Comparison of ENCODE assay signal across 8 mouse cellular contexts in genomic region chr16:27388761-27389451, GRCm38 (mm10). TPM values are rescaled to one million over a fixed set of nuclear protein-coding genes. Genes with fewer than 3 reads are reported as not detected.
DNase-seq lines count a peak whose midpoint lies in the region; ATAC-seq and TF ChIP-seq lines count a peak whose summit lies in the region.

Gene Ccdc50 (plus strand): TSS chr16:27388869.

- no peaks in the 10 kb centered on the region for H3K27me3 ChIP-seq in heart, embryonic 13.5 days (replicated peaks)
- no peaks in the 10 kb centered on the region for H3K27me3 ChIP-seq in kidney, postnatal 0 days (ENCODE audit: insufficient read depth, low read length)
- no peaks in the 10 kb centered on the region for H3K27me3 ChIP-seq in liver, embryonic 14.5 days (ENCODE audit: control insufficient read depth, insufficient read depth, low read length)
- H3K27me3 ChIP-seq in neural tube, embryonic 11.5 days (ENCODE audit: control insufficient read depth, insufficient read depth, low read length) = no peaks in the 10 kb centered on the region
- no peaks in the 10 kb centered on the region for H3K27me3 ChIP-seq in stomach, embryonic 16.5 days (ENCODE audit: control insufficient read depth, insufficient read depth, low read length)

- peak; percentile 59 for ATAC-seq in erythroid progenitor cell, adult 5-6 weeks (replicated peaks; ENCODE audit: low FRiP score, poor library complexity, severe bottlenecking)
- ATAC-seq in heart, embryonic 13.5 days (ENCODE audit: extremely low read depth, insufficient number of reproducible peaks, low FRiP score, low TSS enrichment) = peak; percentile 86
- ATAC-seq in kidney, postnatal 0 days (replicated peaks; ENCODE audit: low FRiP score, low read depth) = peak; percentile 96
- ATAC-seq in liver, embryonic 14.5 days (ENCODE audit: insufficient read depth) = peak; percentile 88
- peak; percentile 97 for ATAC-seq in neural tube, embryonic 11.5 days (ENCODE audit: insufficient read depth, low FRiP score, low TSS enrichment)
- peak; percentile 95 for ATAC-seq in stomach, embryonic 16.5 days (ENCODE audit: insufficient read depth, low FRiP score)

- no peak for TF ChIP-seq EP300 in liver, embryonic 14.5 days (IDR thresholded peaks at IDR 0.05; ENCODE audit: low read depth)

- peak within 1 kb of the TSS; percentile 98 for H3K27ac ChIP-seq in heart, embryonic 13.5 days (replicated peaks)
- H3K27ac ChIP-seq in kidney, postnatal 0 days = peak within 1 kb of the TSS; percentile 97
- H3K27ac ChIP-seq in liver, embryonic 14.5 days = peak within 1 kb of the TSS; percentile 31
- peak within 1 kb of the TSS; percentile 96 for H3K27ac ChIP-seq in neural tube, embryonic 11.5 days (ENCODE audit: low read depth, low read length)
- peak within 1 kb of the TSS; percentile 97 for H3K27ac ChIP-seq in stomach, embryonic 16.5 days (ENCODE audit: low read length)

- WGBS in heart, embryonic 13.5 days = 0% methylated on average over 68 of the region's 69 CpGs
- under 1% methylated on average over 65 of the region's 69 CpGs for WGBS in kidney, postnatal 0 days
- WGBS in liver, embryonic 14.5 days (ENCODE audit: insufficient replicate concordance) = under 1% methylated on average over 54 of the region's 69 CpGs
- under 1% methylated on average over 55 of the region's 69 CpGs for WGBS in neural tube, embryonic 11.5 days
- WGBS in stomach, embryonic 16.5 days = under 1% methylated on average over 65 of the region's 69 CpGs

- H3K4me3 ChIP-seq in heart, embryonic 13.5 days = peak within 1 kb of the TSS; percentile 96
- H3K4me3 ChIP-seq in kidney, postnatal 0 days (replicated peaks; ENCODE audit: low read depth, low read length) = peak within 1 kb of the TSS; percentile 80
- peak within 1 kb of the TSS; percentile 70 to 71 for H3K4me3 ChIP-seq in liver, embryonic 14.5 days (ENCODE audit: insufficient read depth in 1 of 2, low read depth in 2 of 2, low read length in 2 of 2)
- peak within 1 kb of the TSS; percentile 91 for H3K4me3 ChIP-seq in neural tube, embryonic 11.5 days (ENCODE audit: low read depth, low read length)
- H3K4me3 ChIP-seq in stomach, embryonic 16.5 days (replicated peaks; ENCODE audit: low read length) = peak within 1 kb of the TSS; percentile 74

- H3K4me1 ChIP-seq in heart, embryonic 13.5 days = peaks cover 34% of the 10 kb centered on the region
- H3K4me1 ChIP-seq in kidney, postnatal 0 days (replicated peaks; ENCODE audit: insufficient read depth, low read length) = 0 out of 2 replicates have a peak, but pooled peaks cover 9% of the 10 kb centered on the region
- peaks cover 6 to 19% of the 10 kb centered on the region in 2 experiments; a peak in 3 of 4 replicates for H3K4me1 ChIP-seq in liver, embryonic 14.5 days (replicated peaks; ENCODE audit: control insufficient read depth in 2 of 2, insufficient read depth in 2 of 2, low read length in 1 of 2)
- H3K4me1 ChIP-seq in neural tube, embryonic 11.5 days (ENCODE audit: control insufficient read depth, insufficient read depth, low read length) = peaks cover 10% of the 10 kb centered on the region
- H3K4me1 ChIP-seq in stomach, embryonic 16.5 days (ENCODE audit: control insufficient read depth, insufficient read depth, low read length) = peaks cover 21% of the 10 kb centered on the region

- no peaks in the 10 kb centered on the region for H3K36me3 ChIP-seq in heart, embryonic 13.5 days
- no peaks in the 10 kb centered on the region for H3K36me3 ChIP-seq in kidney, postnatal 0 days (ENCODE audit: insufficient read depth, low read length)
- no peaks in the 10 kb centered on the region for H3K36me3 ChIP-seq in liver, embryonic 14.5 days (replicated peaks; ENCODE audit: control insufficient read depth, insufficient read depth, low read depth)
- H3K36me3 ChIP-seq in neural tube, embryonic 11.5 days (ENCODE audit: control insufficient read depth, insufficient read depth, low read length) = no peaks in the 10 kb centered on the region
- no peaks in the 10 kb centered on the region for H3K36me3 ChIP-seq in stomach, embryonic 16.5 days (ENCODE audit: control insufficient read depth, insufficient read depth, low read length)

- peak; percentile 79 for DNase-seq in CD4-positive helper T cell, adult 2 months (ENCODE audit: low read depth, low spot score)
- peak; percentile 93 for DNase-seq in brain, embryonic 14.5 days (ENCODE audit: low read depth)
- DNase-seq in kidney, postnatal 0 days (ENCODE audit: low spot score) = peak; percentile 81
- peak in 2 of 3 experiments; percentile 31 to 33 for DNase-seq in liver, embryonic 14.5 days (ENCODE audit: low read depth in 3 of 3, low spot score in 3 of 3)
- DNase-seq in neural tube, embryonic 11.5 days (ENCODE audit: low spot score) = peak; percentile 86

- TF ChIP-seq POLR2A in brain, embryonic 14.5 days (IDR thresholded peaks at IDR 0.05; ENCODE audit: borderline replicate concordance, extremely low read depth, insufficient read depth, insufficient read length, poor library complexity, severe bottlenecking) = peak; percentile 69

- H3K9me3 ChIP-seq in heart, embryonic 13.5 days = no peaks in the 10 kb centered on the region
- no peaks in the 10 kb centered on the region for H3K9me3 ChIP-seq in kidney, postnatal 0 days (replicated peaks; ENCODE audit: low read length)
- no peaks in the 10 kb centered on the region for H3K9me3 ChIP-seq in liver, embryonic 14.5 days (ENCODE audit: control insufficient read depth, low read length)
- no peaks in the 10 kb centered on the region for H3K9me3 ChIP-seq in neural tube, embryonic 11.5 days (ENCODE audit: control insufficient read depth, low read length)
- H3K9me3 ChIP-seq in stomach, embryonic 16.5 days (replicated peaks; ENCODE audit: control insufficient read depth, low read length) = no peaks in the 10 kb centered on the region

- peak within 1 kb of the TSS; percentile 98 for H3K9ac ChIP-seq in heart, embryonic 13.5 days
- peak within 1 kb of the TSS; percentile 95 for H3K9ac ChIP-seq in kidney, postnatal 0 days (ENCODE audit: low read depth, low read length)
- peak within 1 kb of the TSS; percentile 82 for H3K9ac ChIP-seq in liver, embryonic 14.5 days (replicated peaks)
- H3K9ac ChIP-seq in neural tube, embryonic 11.5 days (ENCODE audit: low read length) = peak within 1 kb of the TSS; percentile 96
- H3K9ac ChIP-seq in stomach, embryonic 16.5 days (ENCODE audit: low read length) = peak within 1 kb of the TSS; percentile 98

- peak within 1 kb of the TSS; percentile 80 for H3K4me2 ChIP-seq in heart, embryonic 13.5 days
- H3K4me2 ChIP-seq in kidney, postnatal 0 days (ENCODE audit: low read length) = peak within 1 kb of the TSS; percentile 69
- H3K4me2 ChIP-seq in liver, embryonic 14.5 days (ENCODE audit: low read depth) = peak within 1 kb of the TSS; percentile 77
- H3K4me2 ChIP-seq in neural tube, embryonic 11.5 days (ENCODE audit: low read depth) = peak within 1 kb of the TSS; percentile 70
- H3K4me2 ChIP-seq in stomach, embryonic 16.5 days (ENCODE audit: low read depth, low read length) = peak within 1 kb of the TSS; percentile 87

- TF ChIP-seq CTCF in brain, embryonic 14.5 days (IDR thresholded peaks at IDR 0.05; ENCODE audit: borderline replicate concordance, extremely low read depth, insufficient read depth, insufficient read length) = no peak
- no peak for TF ChIP-seq CTCF in kidney, postnatal 0 days (IDR thresholded peaks at IDR 0.05; ENCODE audit: low read depth)
- TF ChIP-seq CTCF in liver, embryonic 14.5 days (IDR thresholded peaks at IDR 0.05; ENCODE audit: low read depth) = no peak

RNA-seq across cellular contexts. Expression of gene Ccdc50, which starts in this region (rescaled TPM):
- polyA plus RNA-seq in brain, embryonic 14.5 days (2012; rRNA removed) = 51.6 and 56.3 TPM in 2 replicates
- total RNA-seq in erythroid progenitor cell, adult 5-6 weeks (2015; ENCODE audit: low replicate concordance) = 19.8 and 37.3 TPM in 2 replicates
- total RNA-seq in erythroid progenitor cell, adult 5-6 weeks (2017; ENCODE audit: low replicate concordance) = 7.6 and 10.8 TPM in 2 replicates
- polyA plus RNA-seq in heart, embryonic 13.5 days (2015; fragmentation: Nextera tagmentation; extraction: Ambion mirVana) = 30.5 and 32.5 TPM in 2 replicates
- polyA plus RNA-seq in kidney, postnatal 0 days (2015; fragmentation: Nextera tagmentation; extraction: Ambion mirVana) = 37.4 and 39.8 TPM in 2 replicates
- polyA plus RNA-seq in liver, embryonic 14.5 days (2012; rRNA removed) = 6.1 and 8.5 TPM in 2 replicates
- polyA plus RNA-seq in liver, embryonic 14.5 days (2014; fragmentation: Nextera tagmentation; extraction: Ambion mirVana) = 15.9 and 16.7 TPM in 2 replicates
- polyA plus RNA-seq in neural tube, embryonic 11.5 days (2014; fragmentation: Nextera tagmentation; extraction: Ambion mirVana) = 71.2 and 82.8 TPM in 2 replicates
- 42.1 and 43.1 TPM in 2 replicates for polyA plus RNA-seq in stomach, embryonic 16.5 days (2015; fragmentation: Nextera tagmentation; extraction: Ambion mirVana)

Comparison
In these comparisons a context has a peak if more than half of its experiments do, and no peak if none do; other contexts are left out.
1. Peak in every context shown above with its lines: DNase-seq, ATAC-seq, H3K4me3 ChIP-seq and H3K27ac ChIP-seq.
2. DNase-seq: peak in every context shown above with its lines; median percentile 93 in brain, embryonic 14.5 days; 86 in neural tube, embryonic 11.5 days; 81 in kidney, postnatal 0 days; 79 in CD4-positive helper T cell, adult 2 months; 32 in liver, embryonic 14.5 days.
3. H3K27ac ChIP-seq: peak in every context shown above with its lines; median percentile 98 in heart, embryonic 13.5 days; 97 in kidney, postnatal 0 days; 97 in stomach, embryonic 16.5 days; 96 in neural tube, embryonic 11.5 days; 31 in liver, embryonic 14.5 days.